Mouse (Mus musculus) c-Kit-positive CD71-negative TER-119-negative erythroid progenitor cells, embryonic 14.5 days (primary cell): ENCODE measurements around the gene Nfkbie.

Experiments
- DNase-seq: peaks from one replicate; pipeline ENCODE4 v3.0.0-alpha.2; 2013; ENCODE audit warnings: low read depth

The Nfkbie gene

DNA sequence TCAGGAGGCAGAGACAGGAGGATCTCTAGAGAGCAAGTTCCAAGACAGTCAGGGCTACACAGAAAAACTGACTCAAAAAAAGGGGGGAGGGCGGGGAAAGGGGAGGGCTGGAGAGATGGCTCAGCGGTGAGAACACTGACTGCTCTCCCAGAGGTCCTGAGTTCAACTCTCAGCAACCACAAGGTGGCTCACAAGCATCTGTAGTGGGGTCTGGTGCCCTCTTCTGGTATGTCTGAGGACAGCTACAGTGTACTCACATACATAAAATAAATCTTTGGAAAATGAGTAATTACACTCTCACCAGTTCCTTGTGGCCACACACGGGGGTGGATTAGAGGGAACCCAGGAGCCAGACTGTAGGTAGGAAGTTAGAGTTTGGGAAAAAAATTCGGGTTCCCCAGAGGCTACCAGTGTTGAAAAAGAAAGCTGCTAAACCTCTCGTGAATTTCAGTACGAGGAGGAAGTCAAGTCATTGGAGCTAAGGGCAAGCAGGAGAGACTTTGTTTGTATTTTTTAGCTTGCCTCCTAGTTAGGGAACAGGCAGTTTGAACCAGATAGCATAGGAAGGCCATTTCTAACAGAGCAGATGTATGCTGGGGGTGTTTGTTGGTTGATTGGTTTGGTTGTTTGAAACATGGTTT is 27.3 kb downstream of the Nfkbie start:
- DNase-seq, result no peak

DNA sequence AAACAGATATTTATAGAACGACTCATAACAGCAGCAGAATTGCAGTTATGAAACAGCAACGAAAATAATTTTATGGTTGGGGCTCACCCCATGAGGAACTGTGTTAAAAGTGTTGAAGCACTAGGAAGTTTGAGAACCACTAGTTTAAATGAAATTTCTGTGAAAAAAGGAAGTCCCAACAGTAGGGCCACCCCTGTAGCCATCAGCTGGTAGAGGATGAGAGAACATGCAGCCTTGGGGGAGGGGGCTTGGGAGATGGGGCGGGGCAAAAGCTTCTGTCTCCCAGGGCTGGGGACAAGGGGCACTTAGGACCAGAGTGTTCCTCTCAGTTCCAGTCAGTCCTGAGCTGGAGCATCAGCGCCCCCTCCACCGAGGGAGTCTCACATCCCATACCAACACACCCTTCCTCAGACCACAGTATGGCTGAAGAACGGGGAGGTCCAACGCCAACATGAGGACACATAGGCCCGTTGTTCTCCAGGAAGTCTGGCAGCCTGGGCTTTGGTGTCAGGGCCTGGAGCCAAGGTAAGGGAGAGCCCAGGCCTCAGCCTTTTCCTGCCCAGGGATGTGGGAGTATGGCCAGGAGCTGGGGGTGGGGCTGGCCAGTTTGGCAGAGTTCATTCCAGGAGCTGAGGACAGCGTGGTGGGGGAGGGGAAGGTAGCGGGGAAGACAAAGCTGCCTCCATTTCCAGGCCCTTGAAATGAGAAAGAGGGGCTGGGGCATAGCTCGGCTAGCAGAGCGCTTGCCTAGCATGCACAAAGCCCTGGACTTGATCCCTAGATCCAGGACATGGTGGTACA is 28.8 kb downstream of the Nfkbie start:
- DNase-seq, result no peak

DNA sequence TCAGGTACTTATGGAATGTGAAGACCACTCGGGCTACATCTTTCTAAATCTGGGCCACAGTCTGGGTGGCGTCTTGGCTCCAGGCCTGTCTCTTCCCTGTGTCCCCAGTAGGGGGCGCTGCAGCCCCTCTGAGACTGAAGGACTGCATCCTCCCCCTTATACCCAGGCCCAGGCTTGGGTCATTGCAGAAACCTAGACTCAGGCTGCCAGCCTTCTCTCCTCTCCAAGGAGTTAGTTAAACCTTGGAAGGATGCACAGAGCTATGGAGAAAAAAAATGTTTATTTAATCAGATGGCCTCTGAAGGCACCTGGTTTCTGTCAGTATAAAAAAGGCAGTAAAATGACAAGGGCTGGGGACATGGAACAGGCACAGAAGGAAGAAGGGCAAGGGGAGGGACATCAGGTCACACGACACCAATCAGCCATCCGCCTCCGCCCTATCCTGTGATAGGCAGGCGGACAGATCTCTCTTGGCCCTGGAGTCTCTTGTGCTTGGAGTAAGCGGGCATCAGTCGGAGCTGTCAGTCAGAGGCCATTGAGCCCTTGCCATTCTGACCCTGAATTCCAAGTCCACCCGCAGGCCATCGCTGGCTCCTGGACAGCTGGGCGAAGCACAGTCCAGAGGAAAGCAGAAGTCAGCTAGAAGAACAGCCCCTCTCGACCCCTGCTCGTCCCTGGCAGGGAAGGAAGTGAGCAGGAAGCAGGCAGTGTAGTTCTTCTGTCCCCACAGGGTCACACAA is 29.6 kb downstream of the Nfkbie start:
- no peak for DNase-seq

- DNase-seq, result no peak
Observed at GRCm38 (mm10) chr17:45585725-45586448, 30.4 kb downstream of the Nfkbie start.

GRCm38 (mm10) chr17:45586449-45586837 is 30.9 kb downstream of the Nfkbie start:
- DNase-seq, result no peak

- DNase-seq, result no peak
Observed at GRCm38 (mm10) chr17:45588370-45588769, 32.9 kb downstream of the Nfkbie start.

DNA sequence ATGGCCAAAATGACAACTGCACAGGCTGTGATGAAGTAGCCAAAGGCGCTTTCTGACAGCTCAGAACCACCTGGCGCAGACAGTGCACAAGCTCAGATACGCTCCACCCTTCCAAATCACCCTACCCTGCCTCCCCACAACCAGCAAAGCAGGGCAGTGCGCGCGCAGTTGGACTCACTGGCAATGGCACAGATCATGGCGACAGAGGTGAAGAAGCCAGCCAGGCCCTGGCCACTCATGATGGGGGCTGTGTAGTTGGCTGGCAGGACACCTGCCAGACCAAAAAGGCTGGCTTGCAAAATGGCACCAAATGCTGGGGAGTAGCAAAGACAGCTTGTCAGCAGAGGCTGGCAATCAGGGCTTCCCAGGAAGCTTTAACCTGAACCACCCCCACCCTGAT is 33.7 kb downstream of the Nfkbie start:
- DNase-seq, result no peak

DNA sequence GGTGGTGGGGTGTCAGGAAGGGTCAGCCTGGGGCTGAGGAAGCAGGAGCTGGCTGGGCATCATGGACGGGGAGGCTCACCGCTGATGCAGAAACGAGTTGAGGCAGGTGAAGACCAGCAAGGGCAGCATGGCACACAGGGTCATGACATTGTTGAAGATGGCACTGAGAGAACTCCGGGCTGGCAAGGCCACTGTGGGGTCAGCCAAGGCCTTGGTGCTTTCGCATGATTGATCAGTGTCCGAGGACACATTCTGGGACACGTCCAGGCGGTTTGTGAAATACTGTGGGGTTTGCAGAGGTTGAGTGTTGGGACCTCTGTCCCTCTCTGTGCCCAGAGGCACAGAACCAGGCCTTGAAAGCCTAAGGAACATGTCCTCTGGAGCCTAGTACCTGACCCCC is 34.3 kb downstream of the Nfkbie start:
- no peak for DNase-seq

- no peak for DNase-seq
Observed at GRCm38 (mm10) chr17:45590410-45590809, 34.9 kb downstream of the Nfkbie start.

- DNase-seq, result no peak
Observed at GRCm38 (mm10) chr17:45591701-45592605, 36.5 kb downstream of the Nfkbie start.

GRCm38 (mm10) chr17:45592606-45593431 is 37.3 kb downstream of the Nfkbie start:
- DNase-seq, result no peak

DNA sequence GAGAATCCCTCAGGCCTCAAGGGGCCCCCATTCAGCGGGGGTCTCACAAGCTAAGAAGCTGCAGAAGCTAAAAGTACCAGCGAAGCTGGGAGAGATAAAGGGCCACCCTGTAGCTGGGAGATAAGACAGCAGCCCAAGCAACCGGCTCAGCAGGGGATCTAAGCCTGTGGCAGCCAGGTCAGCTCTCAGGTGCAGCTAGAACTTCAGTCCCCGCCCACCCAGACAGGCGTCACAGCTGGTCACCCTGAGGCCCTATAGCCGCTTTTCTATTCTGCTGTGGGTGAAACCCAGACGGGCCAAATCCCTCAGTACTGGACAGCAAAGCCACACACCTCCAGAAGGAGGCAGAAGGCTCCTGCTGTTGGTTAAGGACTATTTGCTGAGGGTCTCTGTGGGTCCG is 38.0 kb downstream of the Nfkbie start:
- DNase-seq, result no peak

DNA sequence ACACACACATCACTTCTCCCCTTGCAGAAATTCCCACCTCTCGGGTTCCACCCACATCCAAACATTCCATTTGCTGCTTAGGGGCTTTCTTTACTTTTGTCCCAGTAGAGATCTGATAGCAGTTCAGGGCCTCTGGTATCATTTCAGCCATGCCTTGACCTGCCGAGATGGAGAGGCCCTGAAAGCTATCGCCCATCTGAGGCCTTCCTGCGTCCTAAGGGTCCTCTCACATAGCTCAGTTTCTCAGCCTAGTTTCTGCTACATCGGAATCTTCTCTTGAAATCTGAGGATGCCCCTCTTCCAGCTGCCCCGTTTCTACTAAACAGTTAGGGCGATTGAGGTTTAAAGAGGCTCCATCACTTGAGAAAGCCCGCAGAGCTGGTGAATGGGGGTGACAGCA is 38.7 kb downstream of the Nfkbie start:
- no peak for DNase-seq

GRCm38 (mm10) chr17:45594881-45595735 is 39.6 kb downstream of the Nfkbie start:
- DNase-seq, result no peak

- DNase-seq, result no peak
Observed at GRCm38 (mm10) chr17:45595736-45596390, 40.4 kb downstream of the Nfkbie start.

DNA sequence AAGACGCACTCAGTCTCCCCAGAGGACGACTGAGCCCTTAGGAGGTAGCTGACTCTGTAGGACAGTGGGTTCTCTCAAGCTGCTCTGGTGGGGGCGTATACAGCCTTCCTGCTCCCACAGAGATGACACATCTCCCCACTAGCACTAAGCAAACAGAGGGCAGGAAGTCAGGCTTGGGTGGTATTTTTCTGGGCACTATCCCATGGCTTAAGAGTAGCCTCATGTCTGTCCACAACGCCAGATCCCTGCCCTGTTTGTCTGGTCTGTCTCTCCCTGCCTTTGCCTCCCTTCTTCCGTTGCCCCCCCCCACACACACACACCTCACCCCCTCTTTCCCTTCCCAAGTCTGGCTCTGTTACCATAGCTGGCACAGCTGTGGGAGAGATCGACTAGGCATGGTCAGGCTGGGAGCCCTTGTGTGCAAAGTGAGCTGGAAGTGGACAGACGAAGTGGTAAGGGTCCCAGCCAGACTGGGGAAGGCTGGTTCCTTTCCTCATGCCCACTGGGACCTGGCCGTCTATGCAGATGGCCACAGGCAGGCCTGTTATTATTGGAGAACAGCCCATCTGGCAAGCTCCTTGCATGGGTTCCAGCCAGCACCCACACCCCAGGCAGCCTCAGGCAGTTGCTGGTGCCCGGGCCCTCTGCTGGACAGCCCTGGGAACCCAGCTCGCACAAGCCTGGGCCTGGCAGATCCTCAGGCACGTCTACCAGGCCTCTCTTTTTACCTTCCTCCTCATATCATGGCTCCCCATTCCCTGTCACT is 41.3 kb downstream of the Nfkbie start:
- DNase-seq, result no peak

GRCm38 (mm10) chr17:45597787-45598186 is 42.3 kb downstream of the Nfkbie start:
- no peak for DNase-seq

DNA sequence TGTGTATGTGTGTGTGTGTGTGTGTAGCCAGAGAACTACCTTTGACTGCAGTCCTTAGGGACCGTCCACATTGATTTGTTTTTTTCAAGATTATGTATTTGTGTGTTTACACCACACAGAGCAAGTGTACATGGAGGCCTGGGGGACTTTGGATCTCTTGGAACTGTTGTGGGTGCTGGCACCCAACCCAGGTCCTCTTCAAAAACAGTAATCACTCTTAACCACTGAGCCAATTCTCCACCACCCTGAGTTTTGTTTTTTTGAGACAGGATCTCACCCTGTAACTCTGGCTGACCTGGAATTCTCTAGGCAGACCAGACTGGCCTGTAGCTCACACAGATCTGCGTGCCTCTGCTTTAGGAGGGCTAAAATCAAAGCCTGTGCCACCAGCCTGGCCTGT is 42.9 kb downstream of the Nfkbie start:
- DNase-seq, result no peak
